Mouse (Mus musculus) CD8-positive naive resting alpha-beta T cell, adult 2 months (primary cell): ENCODE results near the gene Slamf1.
A peak's percentile ranks its signal among the peaks of the same experiment; 100 is the strongest.

Experiments used
- DNase-seq, 2 experiments: peaks; one replicate each; pipeline ENCODE4 v3.0.0; 2022; ENCODE audit warnings: low read depth in 2 of 2, low spot score in 2 of 2

The Slamf1 gene

GRCm38 (mm10) chr1:171766898-171767297, at the start of gene Slamf1:
TSS of gene Slamf1 (plus strand) at chr1:171767127.
- DNase-seq: peak; percentile 49 to 53

- DNase-seq: no peak
Measured at GRCm38 (mm10) chr1:171731195-171731594, 35.7 kb upstream of the Slamf1 start.

DNA sequence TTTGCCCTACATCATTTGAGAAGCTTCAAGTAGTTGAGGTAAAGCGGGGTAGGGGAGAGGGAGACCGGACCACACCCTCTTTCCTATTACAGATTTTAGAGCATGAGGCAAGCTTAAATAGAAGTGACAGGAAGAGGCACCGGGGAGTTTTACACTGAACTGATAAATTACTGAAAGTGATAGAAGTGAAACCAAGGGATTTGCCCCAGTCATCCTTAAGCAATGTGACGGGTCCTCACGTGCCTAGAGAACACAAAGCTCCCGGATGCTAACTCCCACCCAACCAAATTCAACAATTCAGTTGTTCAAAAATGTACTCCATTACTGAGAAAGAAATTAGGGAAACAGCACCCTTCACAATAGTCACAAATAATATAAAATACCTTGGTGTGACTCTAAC, 32.0 kb upstream of the Slamf1 start:
- no peak for DNase-seq

DNA sequence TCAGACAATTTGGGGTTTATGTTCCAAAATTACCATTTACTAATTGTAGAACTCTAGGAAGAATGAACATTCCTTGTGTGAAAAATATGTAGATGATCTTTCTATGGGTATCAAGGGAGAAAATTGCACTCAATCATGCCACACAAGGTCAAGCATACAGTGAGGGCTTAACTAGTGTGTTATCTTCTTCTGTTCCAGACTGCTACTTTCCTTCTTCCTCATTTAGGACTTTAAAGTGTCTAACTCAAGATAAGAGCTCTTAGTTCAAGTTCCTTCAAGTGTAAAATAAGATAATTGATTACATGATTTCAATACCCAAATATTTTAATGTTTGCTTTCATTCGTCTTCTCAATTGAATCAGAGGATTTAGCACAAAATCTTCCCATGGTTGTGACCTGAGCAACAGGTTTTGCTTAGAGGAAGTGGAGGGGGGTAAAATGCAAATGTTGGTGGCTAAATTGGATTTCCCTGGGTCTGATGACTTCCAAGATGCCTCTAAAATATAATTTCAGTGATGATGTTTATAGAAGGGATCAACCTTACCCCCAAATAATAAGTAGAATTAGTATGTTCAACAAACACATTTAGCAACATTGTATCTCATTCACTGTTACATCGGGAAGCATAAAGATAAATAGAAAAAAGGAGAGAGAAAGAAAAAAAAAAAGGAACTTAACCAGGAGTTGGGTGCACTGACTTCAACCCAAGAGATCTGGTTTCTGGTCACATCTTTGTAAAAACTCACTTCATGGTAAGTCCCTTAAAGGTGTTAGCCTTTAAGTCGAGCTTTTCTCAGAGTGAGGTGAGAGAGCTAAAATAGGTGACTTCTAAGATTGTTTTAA, 18.6 kb upstream of the Slamf1 start:
- no peak for DNase-seq

- DNase-seq: no peak
Measured at GRCm38 (mm10) chr1:171761853-171762448, 5.0 kb upstream of the Slamf1 start.

DNA sequence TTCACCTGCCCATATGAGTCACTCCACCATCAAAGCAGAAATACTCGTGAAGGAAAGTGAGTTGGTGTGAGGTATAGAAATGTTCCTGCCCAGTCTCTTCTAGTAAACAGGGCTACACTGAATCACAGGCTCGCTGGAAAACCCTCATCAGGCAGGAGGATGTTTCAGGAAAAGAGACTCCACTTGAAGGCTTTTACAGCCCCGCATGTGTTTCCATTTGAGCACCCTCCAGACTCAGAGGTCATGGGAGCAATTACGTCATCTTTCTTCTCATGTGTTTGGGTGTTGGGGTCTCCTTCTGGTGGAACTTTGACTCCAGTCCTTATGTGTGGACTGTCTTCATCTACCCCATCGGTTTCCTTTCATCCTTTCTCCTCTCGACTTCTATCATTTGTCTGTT, 4.1 kb downstream of the Slamf1 start:
- DNase-seq: no peak

DNA sequence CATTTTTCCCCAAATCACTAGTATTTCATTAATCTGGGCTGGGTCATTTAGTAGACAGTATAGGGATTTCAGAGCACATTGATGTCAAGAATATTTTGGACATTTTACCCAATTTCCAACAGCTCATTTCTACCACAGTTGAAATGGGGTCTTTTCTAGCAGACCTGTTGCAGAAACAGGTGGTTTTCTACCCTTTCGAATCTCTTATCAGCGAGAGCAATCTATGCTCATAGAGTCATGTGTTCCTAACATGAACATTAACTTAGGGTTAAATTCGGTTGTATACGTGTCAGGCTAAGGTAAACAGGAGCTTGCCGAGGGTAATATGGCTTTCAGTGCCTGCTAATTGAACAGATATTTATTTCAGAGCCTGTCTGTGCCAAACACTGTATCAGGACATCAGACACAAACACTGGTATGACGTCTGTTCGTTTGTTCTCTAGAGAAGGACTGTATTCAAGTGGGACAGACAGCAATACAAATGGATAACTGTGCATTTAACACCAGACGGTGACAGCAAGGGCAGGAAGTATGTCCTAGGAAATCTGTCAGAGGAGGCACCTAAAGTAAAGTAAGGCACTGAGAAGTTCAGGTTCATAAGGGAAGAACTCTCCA, 5.3 kb downstream of the Slamf1 start:
- no peak for DNase-seq

- no peak for DNase-seq
Measured at GRCm38 (mm10) chr1:171773232-171773989, 6.5 kb downstream of the Slamf1 start.

DNA sequence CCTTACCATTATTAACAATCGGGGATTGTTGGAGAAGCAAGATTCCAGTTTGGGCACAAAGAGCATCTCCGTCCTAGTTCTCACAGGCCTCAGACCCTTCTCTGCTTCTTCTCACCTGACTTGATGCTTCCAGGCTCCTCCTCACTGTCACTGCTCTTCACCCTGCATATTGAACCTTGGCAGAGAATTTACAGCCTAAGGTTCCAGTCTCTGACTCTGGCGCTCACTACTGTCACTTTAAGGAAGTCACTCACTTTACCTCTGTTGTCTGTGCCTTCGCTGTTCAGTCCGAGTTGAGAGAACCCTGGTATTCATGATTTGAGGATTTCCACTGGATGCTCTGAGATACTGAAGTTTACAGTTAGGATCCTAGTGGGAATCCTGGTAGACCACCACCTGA, 7.3 kb downstream of the Slamf1 start:
- DNase-seq: no peak

GRCm38 (mm10) chr1:171774678-171775077, 7.8 kb downstream of the Slamf1 start:
- no peak for DNase-seq

- no peak for DNase-seq
Measured at GRCm38 (mm10) chr1:171775781-171776180, 8.9 kb downstream of the Slamf1 start.

- DNase-seq: no peak
Measured at GRCm38 (mm10) chr1:171777026-171777425, 10.1 kb downstream of the Slamf1 start.

GRCm38 (mm10) chr1:171782287-171782915, 15.5 kb downstream of the Slamf1 start:
- DNase-seq: peak; percentile 41 to 58

DNA sequence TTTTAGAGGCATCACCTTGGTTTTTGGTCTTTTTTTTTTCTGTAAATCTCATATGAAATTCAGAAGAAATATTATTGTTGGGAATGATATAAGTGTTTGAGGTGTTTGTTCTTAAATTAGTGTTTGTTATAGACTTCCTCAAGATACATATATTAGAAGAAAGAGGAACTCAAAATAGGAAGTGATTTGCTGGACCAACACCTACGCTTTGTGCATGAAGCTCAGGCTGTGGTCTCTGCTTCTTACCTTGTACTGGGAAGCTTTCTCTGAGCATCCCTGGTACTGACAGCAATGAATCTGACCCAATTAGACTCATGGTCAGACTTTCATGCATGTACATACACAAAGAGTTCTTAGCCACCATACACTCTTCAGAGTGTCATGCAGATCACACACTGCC, 18.9 kb downstream of the Slamf1 start:
- no peak for DNase-seq

DNA sequence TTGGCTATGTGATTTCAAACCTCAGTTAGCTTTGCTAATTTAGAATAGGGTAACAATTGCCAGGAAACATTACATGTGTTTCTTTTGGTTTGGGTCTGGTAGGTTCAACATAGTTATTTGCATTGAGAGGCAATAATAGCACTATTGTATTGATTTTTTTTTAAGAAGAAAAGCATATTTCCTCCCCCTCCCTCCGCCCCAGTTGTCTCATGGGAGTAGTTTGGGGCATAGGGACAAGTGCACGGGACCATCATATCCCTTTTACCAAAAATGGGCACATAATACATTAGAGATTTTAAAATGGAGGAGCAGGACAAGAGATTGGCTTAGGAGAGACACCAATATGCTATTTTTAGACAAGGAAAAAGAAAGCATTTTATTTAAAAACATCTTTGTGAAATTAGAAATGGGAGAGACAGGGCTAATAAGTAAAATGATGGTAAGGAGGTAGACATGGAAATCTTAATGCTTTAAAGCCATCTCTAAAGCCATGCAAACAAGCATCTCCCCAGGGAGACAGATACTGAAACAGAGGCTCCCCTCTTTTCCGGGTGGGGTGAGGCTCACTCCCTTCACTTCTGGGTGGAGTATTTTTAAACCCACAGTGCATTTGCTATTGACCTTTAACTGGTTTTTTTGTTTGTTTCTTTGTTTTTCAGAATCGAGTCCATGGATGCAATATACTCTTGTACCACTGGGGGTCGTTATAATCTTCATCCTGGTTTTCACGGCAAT, 20.5 kb downstream of the Slamf1 start:
- no peak for DNase-seq

DNA sequence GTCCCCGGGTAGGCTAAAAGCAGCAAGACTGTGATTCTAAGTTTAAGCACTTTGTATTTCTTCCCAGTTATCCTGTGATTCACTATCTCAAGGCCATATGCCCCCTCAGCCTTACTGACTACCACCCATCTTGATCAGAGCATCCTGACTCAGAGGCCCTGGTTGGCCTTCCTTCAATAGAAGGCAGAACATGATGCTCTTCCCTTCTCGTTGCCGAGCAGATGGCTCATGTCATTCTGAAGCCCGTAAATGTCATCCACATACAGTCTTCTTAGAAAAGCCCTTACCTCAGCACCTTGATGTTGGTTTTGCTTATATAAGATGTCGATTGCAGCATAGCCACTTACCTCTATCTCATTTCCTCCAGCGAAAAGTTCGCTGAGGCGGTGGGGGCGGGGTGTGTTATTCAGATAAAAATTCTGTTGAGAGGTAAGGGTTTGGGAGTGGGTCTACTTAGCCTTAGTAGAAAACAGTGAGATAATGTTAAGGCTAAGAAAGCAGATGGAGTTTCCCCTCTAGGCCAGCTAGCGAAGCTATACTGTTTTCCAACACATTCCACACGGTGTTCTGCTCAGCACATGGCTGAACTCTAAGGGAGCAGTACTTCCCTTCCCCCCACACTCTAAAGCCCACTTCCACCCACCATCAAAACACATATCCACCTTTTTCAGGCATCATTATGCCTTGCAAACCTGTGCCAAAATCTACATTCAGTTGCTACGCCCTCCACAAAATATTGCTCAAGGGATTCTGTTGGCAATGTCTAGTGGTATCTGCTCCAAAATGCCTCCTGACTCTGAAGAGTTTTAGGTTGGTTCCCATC, 21.7 kb downstream of the Slamf1 start:
- peak in 1 of 2 experiments; percentile 37 for DNase-seq

DNA sequence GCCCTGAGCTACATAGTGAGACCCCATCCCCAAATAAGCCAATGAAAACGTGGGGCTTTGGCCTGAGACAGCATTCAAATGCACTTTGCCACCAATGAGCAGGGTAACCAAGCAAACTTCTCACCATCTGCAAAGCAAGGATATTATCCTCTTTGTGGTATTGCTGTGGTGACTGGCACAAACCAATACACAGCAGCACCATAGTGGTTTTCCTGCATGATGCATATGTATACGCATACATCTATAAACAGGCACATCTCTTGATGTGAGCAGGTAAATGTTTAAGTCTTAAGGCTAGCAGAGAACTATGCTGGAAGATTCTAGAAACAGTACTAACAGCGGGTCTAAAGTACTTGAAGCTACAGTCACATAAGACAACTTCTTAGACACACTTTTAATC, 22.5 kb downstream of the Slamf1 start:
- DNase-seq: no peak

DNA sequence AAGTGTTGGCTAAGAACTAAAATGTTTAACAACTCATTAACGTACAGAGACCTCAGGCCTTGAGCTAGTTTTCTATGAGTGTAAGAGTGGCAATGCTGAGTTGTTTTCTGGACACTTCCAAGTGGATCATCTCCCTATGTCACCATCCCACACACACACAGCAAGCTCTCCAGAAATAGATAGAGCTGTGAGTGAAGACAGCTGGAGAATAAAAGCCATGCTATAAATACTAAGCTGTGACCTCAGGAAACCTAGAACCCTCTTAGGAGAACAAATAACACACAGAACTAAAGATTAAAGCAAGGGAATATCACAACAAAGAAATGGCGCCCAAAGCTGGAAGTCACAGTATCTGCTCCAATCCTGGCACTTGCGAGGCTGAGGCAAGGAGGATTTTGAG, 24.6 kb downstream of the Slamf1 start:
- no peak for DNase-seq

GRCm38 (mm10) chr1:171796185-171796584, 29.3 kb downstream of the Slamf1 start:
- DNase-seq: no peak

- no peak for DNase-seq
Measured at GRCm38 (mm10) chr1:171797840-171798239, 30.9 kb downstream of the Slamf1 start.
